Mouse (Mus musculus) liver, adult 2 months (tissue): ENCODE measurements around the gene Gm2115.

Experiments used
- CTCF ChIP-seq: fragments of 200-500 bp; IDR thresholded peaks from 2 replicates; pipeline ENCODE4 v1.5.1; 2011; ENCODE audit warnings: low read depth, low read length, control low read depth
- POLR2A ChIP-seq: fragments of 200-500 bp; IDR thresholded peaks from 2 replicates; pipeline ENCODE4 v1.6.1; 2011; ENCODE audit warnings: low read length, control low read depth; ENCODE audit not compliant: insufficient read depth; ENCODE audit errors: extremely low read depth

DNA sequence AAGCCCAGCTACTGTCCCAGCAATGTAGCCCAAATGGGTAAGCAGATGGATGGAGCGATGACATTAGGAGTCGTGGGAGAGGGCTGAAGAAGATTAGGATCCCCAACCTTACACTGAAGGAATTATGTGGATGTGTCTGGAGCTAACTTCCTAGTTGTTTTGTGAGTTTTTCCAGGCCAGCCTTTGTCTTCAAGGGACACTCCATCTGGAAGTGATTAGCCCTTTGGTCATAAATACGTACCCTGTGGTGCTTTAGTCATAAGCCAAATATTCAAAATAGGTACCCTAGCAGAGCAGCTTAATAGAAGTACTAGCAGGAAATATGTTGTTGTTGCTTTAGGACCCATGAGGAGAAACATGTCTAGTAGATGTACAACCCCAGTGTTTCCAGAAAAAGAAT lies 28.6 kb downstream of the Gm2115 start:
- no peak for TF ChIP-seq POLR2A
- no peak for TF ChIP-seq CTCF
